Mouse (Mus musculus) heart, adult 2 months (tissue): ENCODE data around the gene Stk39. TPM values are rescaled to one million over a fixed set of nuclear protein-coding genes. Genes with fewer than 3 reads are reported as not detected.

Experiments
- DNase-seq, 2 experiments: peaks; one replicate each; pipeline ENCODE4 v3.0.0; 2021
- H3K27ac ChIP-seq: fragments of 200-600 bp; 2 replicates; pipeline ENCODE4 v1.8.1; 2022
- H3K27me3 ChIP-seq: fragments of 200-500 bp; 2 replicates; pipeline ENCODE4 v1.6.1; 2012; ENCODE audit warnings: mild to moderate bottlenecking, low read length, inconsistent platforms, mixed read lengths; ENCODE audit not compliant: control insufficient read depth, insufficient read depth
- H3K36me3 ChIP-seq: fragments of 200-500 bp; 2 replicates; pipeline ENCODE4 v1.6.1; 2012; ENCODE audit warnings: low read length, inconsistent platforms; ENCODE audit not compliant: control insufficient read depth, insufficient read depth
- H3K4me1 ChIP-seq: fragments of 200-500 bp; 2 replicates; pipeline ENCODE4 v1.6.1; 2011; ENCODE audit warnings: low read length; ENCODE audit not compliant: control insufficient read depth, insufficient read depth
- H3K4me3 ChIP-seq: fragments of 200-600 bp; 2 replicates; pipeline ENCODE4 v1.8.1; 2022
- H3K79me2 ChIP-seq: fragments of 200-500 bp; replicated peaks from 2 replicates; pipeline ENCODE4 v1.6.1; 2012; ENCODE audit warnings: mild to moderate bottlenecking, inconsistent platforms, low read length, moderate library complexity, mixed read lengths; ENCODE audit not compliant: control insufficient read depth, insufficient read depth
- H3K9ac ChIP-seq: fragments of 200-500 bp; 2 replicates; pipeline ENCODE4 v1.6.1; 2012; ENCODE audit warnings: low read depth, mild to moderate bottlenecking, control low read depth, inconsistent platforms, low read length, mixed read lengths
- CTCF ChIP-seq: fragments of 200-600 bp; IDR thresholded peaks from 2 replicates; pipeline ENCODE4 v1.8.1; 2022; ENCODE audit warnings: antibody characterized with exemption, mild to moderate bottlenecking, moderate library complexity
- EP300 ChIP-seq: fragments of 200-500 bp; IDR thresholded peaks from 2 replicates; pipeline ENCODE4 v1.6.1; 2011; ENCODE audit warnings: low read depth, low read length, control low read depth; ENCODE audit not compliant: insufficient read depth
- POLR2A ChIP-seq: fragments of 200-500 bp; IDR thresholded peaks from 2 replicates; pipeline ENCODE4 v1.6.1; 2011; ENCODE audit warnings: mild to moderate bottlenecking, low read depth, low read length, control low read depth; ENCODE audit not compliant: insufficient read depth
- WGBS: fragments of 180-500 bp; shearing (Covaris S2); methylation state at CpG from one replicate; pipeline ENCODE4 v1.1.7; 2018; 5-methylcytosine and 5-hydroxymethylcytosine counted together
- intact Hi-C: fragments of 180-260 bp; cut with DNase I; formaldehyde crosslinking; loops from one replicate; pipeline ENCODE4 v1.15.1; 2025
- polyA plus RNA-seq: library from polyadenylated mRNA; depleted of rRNA; stranded (reverse); fragments of >200 nt; gene quantifications from 2 replicates; pipeline ENCODE4 v1.2.3, GENCODE M21; 2012
- total RNA-seq, 2 experiments: library from RNA; stranded (reverse); gene quantifications; 2 replicates each; pipeline ENCODE4 v1.2.3; 2021

Stk39 gene
- total and polyA plus RNA-seq, 3 experiments, result 34.2 to 85.2 (median 80.9) TPM

DNA sequence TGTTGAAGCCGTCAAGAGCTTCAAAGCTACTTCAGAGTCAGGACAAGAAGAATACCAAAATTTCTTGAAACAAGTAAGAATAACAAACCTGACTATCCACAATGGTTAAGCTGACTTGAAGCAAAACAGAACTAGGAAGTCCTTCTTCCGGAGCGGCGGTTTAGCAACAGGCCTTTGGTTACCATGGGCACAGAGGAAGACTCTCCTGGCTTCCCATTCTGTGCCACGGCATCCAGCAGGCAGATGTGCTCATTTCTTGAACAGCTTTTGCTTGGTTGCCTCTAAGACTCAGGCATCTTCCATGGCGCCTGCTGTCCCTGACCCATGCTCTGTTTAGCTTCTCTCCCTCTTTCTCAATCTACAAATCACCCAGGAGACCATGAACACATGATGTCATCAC, 257.7 kb downstream of the Stk39 start:
- no peaks in the 10 kb centered on the region for H3K79me2 ChIP-seq
- H3K9ac ChIP-seq, result no peak overlapping the region
- no peaks in the 10 kb centered on the region for H3K27me3 ChIP-seq
- H3K4me3 ChIP-seq, result no peak overlapping the region
- TF ChIP-seq CTCF (no peak), POLR2A (no peak), EP300 (no peak)
- intact Hi-C loops, result no loop called here
- no peak overlapping the region; the same call in 1 of the 2 replicates for H3K27ac ChIP-seq
- peaks cover under 1% of the 10 kb centered on the region; the same call in 1 of the 2 replicates for H3K36me3 ChIP-seq
- peaks cover 2% of the 10 kb centered on the region for H3K4me1 ChIP-seq
- DNase-seq, result no peak
- WGBS, result 76% methylated on average over 6 of the region's 6 CpGs

DNA sequence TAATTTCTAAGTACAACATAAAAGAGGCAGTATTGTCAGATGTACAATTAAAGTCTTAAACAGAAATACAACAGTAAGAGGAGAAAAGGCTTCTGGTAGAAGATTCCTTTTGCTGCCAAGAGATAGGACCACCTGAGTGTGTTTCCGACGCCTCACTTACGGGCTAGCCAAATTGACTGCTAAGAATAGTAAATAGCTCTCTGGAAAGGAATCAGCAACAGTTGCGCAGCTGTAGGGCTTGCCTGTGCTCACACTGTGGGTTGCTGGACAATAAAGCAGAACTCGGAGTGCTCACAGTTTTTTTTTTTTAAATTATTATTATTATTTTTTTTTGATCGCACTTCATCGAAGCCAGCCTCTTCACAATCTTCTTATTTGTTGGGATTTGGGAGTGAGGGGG, 260.6 kb downstream of the Stk39 start:
- peak in 1 of 2 experiments; percentile 23 for DNase-seq
- peaks cover 5% of the 10 kb centered on the region; the same call in 1 of the 2 replicates for H3K36me3 ChIP-seq
- H3K27ac ChIP-seq, result peak overlapping the region; percentile 45; the same call in 1 of the 2 replicates
- H3K79me2 ChIP-seq, result no peaks in the 10 kb centered on the region
- no peak overlapping the region for H3K9ac ChIP-seq
- no peaks in the 10 kb centered on the region for H3K27me3 ChIP-seq
- WGBS, result 73% methylated on average over 7 of the region's 7 CpGs
- peaks cover 3% of the 10 kb centered on the region for H3K4me1 ChIP-seq
- intact Hi-C loops, result no loop called here
- no peak overlapping the region for H3K4me3 ChIP-seq
- no peak for TF ChIP-seq POLR2A
- no peak for TF ChIP-seq EP300
- TF ChIP-seq CTCF, result no peak

DNA sequence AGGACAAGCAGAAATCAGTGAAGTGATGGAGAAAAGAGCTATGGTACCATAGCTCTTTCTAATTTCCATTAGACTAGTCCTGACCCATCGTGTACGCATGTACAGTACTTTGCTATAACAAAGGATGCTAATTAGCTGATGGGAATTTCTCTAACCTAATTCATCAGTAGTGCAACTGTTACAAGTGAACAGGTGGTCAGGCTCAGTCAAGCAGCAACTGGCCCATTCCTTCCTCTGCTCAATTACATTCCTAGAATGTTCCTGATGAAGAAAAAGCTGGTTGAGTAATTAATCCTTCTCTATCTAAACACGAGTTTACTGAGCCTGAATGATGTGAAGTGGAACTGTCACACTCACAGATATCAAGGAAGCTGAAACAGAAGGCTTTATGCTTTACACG, 275.8 kb downstream of the Stk39 start:
- H3K4me3 ChIP-seq, result no peak overlapping the region
- WGBS, result 69% methylated on average over 4 of the region's 4 CpGs
- intact Hi-C loops, result no loop called here
- no peaks in the 10 kb centered on the region for H3K4me1 ChIP-seq
- H3K27ac ChIP-seq, result no peak overlapping the region
- DNase-seq, result no peak
- no peaks in the 10 kb centered on the region for H3K36me3 ChIP-seq
- no peaks in the 10 kb centered on the region for H3K79me2 ChIP-seq
- no peak overlapping the region for H3K9ac ChIP-seq
- TF ChIP-seq POLR2A (no peak), EP300 (no peak), CTCF (no peak)
- H3K27me3 ChIP-seq, result no peaks in the 10 kb centered on the region

DNA sequence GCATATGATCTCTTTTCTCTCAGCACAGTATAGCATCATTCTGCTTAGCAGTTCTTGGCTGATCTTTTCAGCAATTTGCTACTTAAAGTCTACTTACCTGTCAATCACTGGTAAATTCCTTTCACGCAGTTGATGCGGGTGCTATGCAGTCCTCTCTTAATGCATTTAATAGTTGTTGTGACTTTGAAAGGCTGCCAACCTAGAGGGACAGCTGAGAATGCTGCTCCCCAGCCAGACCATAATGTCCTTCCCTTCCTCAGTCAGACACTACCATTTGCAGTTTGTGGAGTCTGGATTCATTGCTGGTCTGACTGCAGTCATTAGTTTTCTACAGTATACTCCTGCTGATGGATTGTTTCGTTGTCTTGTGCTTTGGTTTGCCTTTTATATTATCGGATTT, 277.6 kb downstream of the Stk39 start:
- no peak for TF ChIP-seq EP300
- no peak for TF ChIP-seq CTCF
- TF ChIP-seq POLR2A, result no peak
- WGBS, result 81% methylated on average over 4 of the region's 4 CpGs
- H3K4me1 ChIP-seq, result no peaks in the 10 kb centered on the region
- no peaks in the 10 kb centered on the region for H3K36me3 ChIP-seq
- no peak overlapping the region for H3K4me3 ChIP-seq
- no peak for DNase-seq
- H3K27ac ChIP-seq, result no peak overlapping the region
- no peaks in the 10 kb centered on the region for H3K27me3 ChIP-seq
- H3K79me2 ChIP-seq, result no peaks in the 10 kb centered on the region
- no peak overlapping the region for H3K9ac ChIP-seq
- intact Hi-C loops, result no loop called here

DNA sequence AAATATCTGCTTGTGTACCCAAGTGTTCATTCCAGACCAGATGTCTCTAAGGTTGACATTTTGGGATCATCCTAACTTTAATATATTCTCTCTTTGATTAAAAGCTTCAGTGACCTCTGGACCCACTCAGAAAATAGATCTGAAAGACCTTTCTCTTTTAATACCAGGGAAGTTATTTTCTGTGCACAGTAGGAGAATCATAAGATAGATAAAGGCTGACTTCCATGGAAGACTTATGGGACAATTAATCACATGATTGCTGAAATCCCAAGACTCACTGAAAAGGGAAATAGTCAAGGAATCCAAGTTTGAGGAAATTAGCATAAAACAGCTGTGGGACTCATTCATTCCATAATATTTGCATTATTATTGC, 278.6 kb downstream of the Stk39 start:
- DNase-seq, result no peak
- TF ChIP-seq EP300, result no peak
- no peak for TF ChIP-seq CTCF
- no peak for TF ChIP-seq POLR2A
- H3K27me3 ChIP-seq, result no peaks in the 10 kb centered on the region
- H3K4me3 ChIP-seq, result no peak overlapping the region
- H3K36me3 ChIP-seq, result no peaks in the 10 kb centered on the region
- intact Hi-C loops, result no loop called here
- H3K27ac ChIP-seq, result no peak overlapping the region
- H3K79me2 ChIP-seq, result no peaks in the 10 kb centered on the region
- no peaks in the 10 kb centered on the region for H3K4me1 ChIP-seq
- no peak overlapping the region for H3K9ac ChIP-seq

DNA sequence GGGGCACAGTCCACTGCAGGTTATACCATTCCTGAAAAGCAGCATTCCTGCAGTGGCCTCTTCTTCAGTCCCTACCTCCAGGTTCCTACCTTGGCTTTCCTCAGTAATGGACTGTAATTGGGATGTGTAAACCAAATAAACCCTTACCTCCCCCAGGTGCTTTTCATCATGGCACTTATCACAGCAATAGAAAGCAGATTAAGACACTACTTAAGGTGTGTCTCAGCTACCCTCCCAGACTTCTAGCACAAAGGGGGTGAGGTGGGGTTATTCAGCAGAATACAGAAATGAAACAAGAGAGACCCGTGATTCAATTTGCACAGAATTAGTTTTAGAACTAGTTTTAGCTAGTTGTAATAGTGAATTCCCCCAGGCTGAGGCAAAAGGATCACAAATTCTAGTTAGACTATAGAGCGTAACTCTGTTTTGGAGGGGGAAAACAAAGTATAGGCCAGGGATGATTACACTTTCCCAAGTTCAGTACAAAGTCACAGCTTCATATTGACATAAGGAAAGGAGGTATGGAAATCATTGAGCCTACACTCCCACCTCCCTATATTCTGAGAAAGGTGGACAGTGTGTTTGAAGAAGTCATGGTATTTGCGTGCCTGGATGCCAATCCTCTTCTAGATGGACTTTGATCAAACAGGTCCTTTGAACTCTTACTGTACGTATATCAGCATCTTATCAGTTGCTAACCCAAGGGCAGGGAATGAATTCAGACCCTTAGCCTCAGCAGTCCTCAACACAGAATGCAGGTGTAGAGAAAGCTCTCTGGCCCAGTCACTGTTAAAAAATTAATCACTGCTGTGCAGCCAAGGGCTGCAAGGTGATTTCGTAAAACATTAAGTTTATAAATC, 279.2 kb downstream of the Stk39 start:
- no peak overlapping the region for H3K9ac ChIP-seq
- no peak for TF ChIP-seq CTCF
- no peak for TF ChIP-seq EP300
- no peak for TF ChIP-seq POLR2A
- 85% methylated on average over 5 of the region's 5 CpGs for WGBS
- H3K4me3 ChIP-seq, result no peak overlapping the region
- H3K27me3 ChIP-seq, result no peaks in the 10 kb centered on the region
- H3K27ac ChIP-seq, result no peak overlapping the region
- H3K79me2 ChIP-seq, result no peaks in the 10 kb centered on the region
- H3K36me3 ChIP-seq, result no peaks in the 10 kb centered on the region
- no peaks in the 10 kb centered on the region for H3K4me1 ChIP-seq
- DNase-seq, result no peak
- intact Hi-C loops, result no loop called here
